Mouse (Mus musculus) ovary, postnatal 14 days (tissue): ENCODE results near the gene Olfr1338.
A peak's percentile ranks its signal among the peaks of the same experiment; 100 is the strongest.
"Not testable (repeated sequence)": the region's sequence is repeated elsewhere in the genome, so short reads cannot be mapped to it uniquely, and the experiment has no call there.

Source experiments
- DNase-seq: peaks from one replicate; pipeline ENCODE4 v3.0.0; 2022; ENCODE audit warnings: low spot score

Gene Olfr1338

GRCm38 (mm10) chr4:118758637-118759036, at the start of gene Olfr1338:
Gene Olfr1338 (minus strand): TSS chr4:118758737.
- DNase-seq, result no peak

GRCm38 (mm10) chr4:118792796-118793195, 34.3 kb upstream of the Olfr1338 start:
- DNase-seq, result not testable (repeated sequence)

GRCm38 (mm10) chr4:118782486-118782885, 23.9 kb upstream of the Olfr1338 start, which contains the start of gene Olfr1337:
Gene Olfr1337 (minus strand): TSS chr4:118782586.
- DNase-seq, result no peak

GRCm38 (mm10) chr4:118741881-118742280, 16.7 kb downstream of the Olfr1338 start:
- DNase-seq, result no peak

- DNase-seq, result no peak
Observed at GRCm38 (mm10) chr4:118740988-118741698, 17.4 kb downstream of the Olfr1338 start.

GRCm38 (mm10) chr4:118739574-118739973, 19.0 kb downstream of the Olfr1338 start:
- DNase-seq, result no peak

- no peak for DNase-seq
Observed at GRCm38 (mm10) chr4:118731875-118732274, 26.7 kb downstream of the Olfr1338 start, which contains the start of gene Olfr1339. Gene Olfr1339 (plus strand): TSS chr4:118732175.

- peak; percentile 2 for DNase-seq
Observed at GRCm38 (mm10) chr4:118721742-118722483, 36.6 kb downstream of the Olfr1338 start.

- DNase-seq, result no peak
Observed at GRCm38 (mm10) chr4:118719838-118720237, 38.7 kb downstream of the Olfr1338 start, which contains the start of gene Olfr1340. Gene Olfr1340 (plus strand): TSS chr4:118720138.

- no peak for DNase-seq
Observed at GRCm38 (mm10) chr4:118711656-118712055, 46.9 kb downstream of the Olfr1338 start.

- no peak for DNase-seq
Observed at GRCm38 (mm10) chr4:118708086-118708485, 50.5 kb downstream of the Olfr1338 start.

- no peak for DNase-seq
Observed at GRCm38 (mm10) chr4:118703223-118703622, 55.3 kb downstream of the Olfr1338 start, which contains the start of gene Olfr1341. Gene Olfr1341 (plus strand): TSS chr4:118703523.
